Mouse (Mus musculus): ENCODE results near the gene Hmgb1. TPM values are rescaled to one million over a fixed set of nuclear protein-coding genes. Genes with fewer than 3 reads are reported as not detected.
"Not testable (repeated sequence)": the region's sequence is repeated elsewhere in the genome, so short reads cannot be mapped to it uniquely, and the experiment has no call there.

Gene Hmgb1
- polyA plus RNA-seq, 1 experiment from 2014 or later = 2,008 TPM

- no peaks in the 10 kb centered on the region for H3K27me3 ChIP-seq (ENCODE audit: insufficient read depth, low read length)
- 93% methylated on average over 3 of the region's 3 CpGs for WGBS
- no peak for TF ChIP-seq CTCF (IDR thresholded peaks at IDR 0.05; ENCODE audit: low read depth)
- H3K36me3 ChIP-seq (ENCODE audit: insufficient read depth) = no peaks in the 10 kb centered on the region
- DNase-seq (no peak), ATAC-seq (ENCODE audit: insufficient read depth) (no peak)
- H3K4me2 ChIP-seq = no peak overlapping the region
- peak overlapping the region; percentile 95 for H3K27ac ChIP-seq (ENCODE audit: low read depth)
- H3K4me1 ChIP-seq (ENCODE audit: insufficient read depth) = peaks cover 8% of the 10 kb centered on the region; the same call in 1 of the 2 replicates
- H3K4me3 ChIP-seq (ENCODE audit: low read depth, low read length) = no peak overlapping the region
- H3K9ac ChIP-seq = no peak overlapping the region
- H3K9me3 ChIP-seq (ENCODE audit: low read depth, low read length) = no peaks in the 10 kb centered on the region
Observed at GRCm38 (mm10) chr5:149150882-149151281, 33.4 kb downstream of the Hmgb1 start.

- Histone ChIP-seq H3K9me3 (ENCODE audit: low read depth, low read length) (no peaks in the 10 kb centered on the region), H3K36me3 (ENCODE audit: insufficient read depth) (no peaks in the 10 kb centered on the region), H3K4me3 (ENCODE audit: low read depth, low read length) (no peak overlapping the region), H3K4me2 (no peak overlapping the region), H3K9ac (no peak overlapping the region), H3K4me1 (ENCODE audit: insufficient read depth) (peaks cover 8% of the 10 kb centered on the region; the same call in 1 of the 2 replicates), H3K27me3 (ENCODE audit: insufficient read depth, low read length) (no peaks in the 10 kb centered on the region), H3K27ac (ENCODE audit: low read depth) (no peak overlapping the region)
- DNase-seq (no peak), ATAC-seq (ENCODE audit: insufficient read depth) (no peak)
- no peak for TF ChIP-seq CTCF (IDR thresholded peaks at IDR 0.05; ENCODE audit: low read depth)
- 62% methylated on average over 8 of the region's 8 CpGs for WGBS
Observed at GRCm38 (mm10) chr5:149147386-149148000, 36.8 kb downstream of the Hmgb1 start.

DNA sequence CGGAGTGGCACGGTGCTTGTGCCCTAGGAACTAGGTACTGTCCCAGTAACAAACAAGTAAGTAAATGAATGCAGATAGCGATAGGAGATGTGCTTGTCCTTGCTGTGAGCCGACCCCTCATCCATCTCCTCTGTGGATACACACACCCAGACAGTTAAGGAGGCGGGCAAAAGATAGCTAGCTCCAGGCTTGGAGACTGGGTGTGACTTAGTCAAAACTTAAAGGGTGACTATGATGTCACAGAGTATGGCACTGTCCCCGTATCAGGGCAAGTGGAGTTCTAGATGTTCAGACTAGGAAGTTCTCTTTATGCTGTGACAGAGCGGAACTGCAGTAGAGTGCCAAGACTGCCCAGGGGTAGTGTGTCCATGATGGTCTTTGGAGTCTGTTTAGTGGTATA, 37.6 kb downstream of the Hmgb1 start:
- H3K9ac ChIP-seq = no peak overlapping the region
- ATAC-seq (ENCODE audit: insufficient read depth) (no peak; the same call in 1 of the 2 replicates), DNase-seq (no peak)
- no peak overlapping the region for H3K4me2 ChIP-seq
- no peaks in the 10 kb centered on the region for H3K36me3 ChIP-seq (ENCODE audit: insufficient read depth)
- no peak for TF ChIP-seq CTCF (IDR thresholded peaks at IDR 0.05; ENCODE audit: low read depth)
- H3K4me1 ChIP-seq (ENCODE audit: insufficient read depth) = peaks cover 2% of the 10 kb centered on the region; the same call in 1 of the 2 replicates
- no peak overlapping the region for H3K27ac ChIP-seq (ENCODE audit: low read depth)
- 68% methylated on average over 7 of the region's 7 CpGs for WGBS
- no peak overlapping the region for H3K4me3 ChIP-seq (ENCODE audit: low read depth, low read length)
- no peaks in the 10 kb centered on the region for H3K27me3 ChIP-seq (ENCODE audit: insufficient read depth, low read length)
- H3K9me3 ChIP-seq (ENCODE audit: low read depth, low read length) = no peaks in the 10 kb centered on the region

GRCm38 (mm10) chr5:149143766-149144375, 40.4 kb downstream of the Hmgb1 start:
- 62% methylated on average over 25 of the region's 25 CpGs for WGBS
- peak; percentile 38 for DNase-seq
- no peaks in the 10 kb centered on the region for H3K9me3 ChIP-seq (ENCODE audit: low read depth, low read length)
- no peaks in the 10 kb centered on the region for H3K36me3 ChIP-seq (ENCODE audit: insufficient read depth)
- H3K4me3 ChIP-seq (ENCODE audit: low read depth, low read length) = no peak overlapping the region
- H3K9ac ChIP-seq = no peak overlapping the region
- H3K4me1 ChIP-seq (ENCODE audit: insufficient read depth) = no peaks in the 10 kb centered on the region
- no peak overlapping the region for H3K27ac ChIP-seq (ENCODE audit: low read depth)
- peak; percentile 31; the same call in 1 of the 2 replicates for ATAC-seq (ENCODE audit: insufficient read depth)
- no peak for TF ChIP-seq CTCF (IDR thresholded peaks at IDR 0.05; ENCODE audit: low read depth)
- H3K27me3 ChIP-seq (ENCODE audit: insufficient read depth, low read length) = no peaks in the 10 kb centered on the region
- H3K4me2 ChIP-seq = no peak overlapping the region

DNA sequence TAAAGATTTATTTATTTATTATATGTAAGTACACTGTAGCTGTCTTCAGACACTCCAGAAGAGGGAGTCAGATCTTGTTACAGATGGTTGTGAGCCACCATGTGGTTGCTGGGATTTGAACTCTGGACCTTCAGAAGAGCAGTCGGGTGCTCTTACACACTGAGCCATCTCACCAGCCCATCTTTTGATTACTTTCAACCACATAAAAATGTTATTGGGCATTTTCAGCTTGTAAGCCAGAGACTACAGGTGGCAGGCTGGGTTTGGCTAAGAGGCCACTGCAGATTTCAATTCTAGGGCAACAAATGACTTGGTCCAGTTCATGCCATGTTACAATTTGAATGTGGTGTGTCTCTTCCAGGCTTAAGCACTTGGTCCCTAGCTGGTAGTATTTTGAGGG, 43.1 kb downstream of the Hmgb1 start:
- not testable (repeated sequence) for H3K36me3 ChIP-seq (ENCODE audit: insufficient read depth); H3K27me3 ChIP-seq (ENCODE audit: insufficient read depth, low read length); H3K9me3 ChIP-seq (ENCODE audit: low read depth, low read length); H3K27ac ChIP-seq (ENCODE audit: low read depth); H3K4me1 ChIP-seq (ENCODE audit: insufficient read depth); H3K4me3 ChIP-seq (ENCODE audit: low read depth, low read length); H3K4me2 ChIP-seq; DNase-seq; H3K9ac ChIP-seq; ATAC-seq (ENCODE audit: insufficient read depth)
- 91% methylated on average over 1 of the region's 1 CpGs for WGBS

DNA sequence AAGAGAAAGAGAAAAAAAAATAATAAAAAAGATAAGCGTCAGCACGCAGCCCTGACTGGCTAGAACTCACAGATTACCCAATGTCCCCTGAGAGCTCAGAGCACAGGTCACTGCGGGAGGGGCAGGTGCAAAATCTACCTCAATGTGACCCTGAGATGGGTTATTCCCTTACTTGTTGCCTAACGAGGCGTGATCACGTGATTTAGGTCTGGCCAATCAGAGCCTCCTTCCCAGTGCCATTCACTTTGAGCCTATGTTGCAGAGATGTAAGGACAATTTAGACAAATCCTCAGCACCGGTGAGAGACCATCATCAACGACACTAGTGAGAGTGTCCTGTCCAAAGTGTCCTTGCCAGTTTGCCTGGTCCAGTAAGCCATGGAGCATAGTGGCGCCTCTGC, 44.0 kb downstream of the Hmgb1 start:
- H3K27me3 ChIP-seq (ENCODE audit: insufficient read depth, low read length) = no peaks in the 10 kb centered on the region
- ATAC-seq (ENCODE audit: insufficient read depth) (no peak), DNase-seq (no peak)
- no peaks in the 10 kb centered on the region for H3K9me3 ChIP-seq (ENCODE audit: low read depth, low read length)
- no peak overlapping the region for H3K4me2 ChIP-seq
- TF ChIP-seq CTCF (IDR thresholded peaks at IDR 0.05; ENCODE audit: low read depth) = no peak
- peaks cover 5% of the 10 kb centered on the region; the same call in 1 of the 2 replicates for H3K4me1 ChIP-seq (ENCODE audit: insufficient read depth)
- no peak overlapping the region for H3K27ac ChIP-seq (ENCODE audit: low read depth)
- WGBS = 62% methylated on average over 9 of the region's 9 CpGs
- H3K36me3 ChIP-seq (ENCODE audit: insufficient read depth) = no peaks in the 10 kb centered on the region
- no peak overlapping the region for H3K4me3 ChIP-seq (ENCODE audit: low read depth, low read length)
- no peak overlapping the region for H3K9ac ChIP-seq

- not testable (repeated sequence) for H3K4me1 ChIP-seq (ENCODE audit: insufficient read depth); H3K4me3 ChIP-seq (ENCODE audit: low read depth, low read length); H3K9ac ChIP-seq; H3K4me2 ChIP-seq; ATAC-seq (ENCODE audit: insufficient read depth); H3K36me3 ChIP-seq (ENCODE audit: insufficient read depth); H3K27ac ChIP-seq (ENCODE audit: low read depth); DNase-seq; H3K9me3 ChIP-seq (ENCODE audit: low read depth, low read length); H3K27me3 ChIP-seq (ENCODE audit: insufficient read depth, low read length)
- WGBS = 87% methylated on average over 6 of the region's 6 CpGs
Observed at GRCm38 (mm10) chr5:149138087-149138486, 46.2 kb downstream of the Hmgb1 start.

Data from lung, embryonic 14.5 days (tissue).